Mouse (Mus musculus) stomach, postnatal 0 days (tissue): ENCODE results near the gene Pofut1. TPM values are rescaled to one million over a fixed set of nuclear protein-coding genes. Genes with fewer than 3 reads are reported as not detected.

Experiments used
- ATAC-seq: fragments of 200-750 bp; cut with Nextera tagmentation; 2 replicates; pipeline ENCODE4 v1.8.0; 2017; ENCODE audit not compliant: low FRiP score, low TSS enrichment
- DNase-seq: peaks from one replicate; pipeline ENCODE4 v3.0.0-alpha.2; 2016; ENCODE audit warnings: low spot score
- H3K27ac ChIP-seq: fragments of 300-500 bp; sonication (generic); replicated peaks from 2 replicates; pipeline ENCODE4 v1.5.1; 2014; ENCODE audit warnings: mild to moderate bottlenecking, control low read depth
- H3K27me3 ChIP-seq: fragments of 300-500 bp; sonication (generic); 2 replicates; pipeline ENCODE4 v1.6.1; 2014; ENCODE audit warnings: low read length; ENCODE audit not compliant: control insufficient read depth, insufficient read depth
- H3K36me3 ChIP-seq: fragments of 300-500 bp; sonication (generic); 2 replicates; pipeline ENCODE4 v1.6.1; 2014; ENCODE audit warnings: low read length, mixed read lengths; ENCODE audit not compliant: control insufficient read depth, insufficient read depth
- H3K4me1 ChIP-seq: fragments of 300-500 bp; sonication (generic); replicated peaks from 2 replicates; pipeline ENCODE4 v1.6.1; 2014; ENCODE audit warnings: antibody characterized with exemption; ENCODE audit not compliant: control insufficient read depth, insufficient read depth
- H3K4me2 ChIP-seq: fragments of 300-500 bp; sonication (generic); replicated peaks from 2 replicates; pipeline ENCODE4 v1.6.1; 2014; ENCODE audit warnings: low read depth, mild to moderate bottlenecking, control low read depth, moderate library complexity
- H3K4me3 ChIP-seq: fragments of 300-500 bp; sonication (generic); 2 replicates; pipeline ENCODE4 v1.5.1; 2014; ENCODE audit warnings: low read depth, low read length, control low read depth
- H3K9ac ChIP-seq: fragments of 300-500 bp; sonication (generic); 2 replicates; pipeline ENCODE4 v1.6.1; 2014; ENCODE audit warnings: mild to moderate bottlenecking, low read length, control low read depth, mixed read lengths
- H3K9me3 ChIP-seq: fragments of 300-500 bp; sonication (generic); 2 replicates; pipeline ENCODE4 v1.6.1; 2016; ENCODE audit warnings: low read length; ENCODE audit not compliant: control insufficient read depth
- CTCF ChIP-seq: IDR thresholded peaks from 2 replicates; pipeline ENCODE4 v1.5.1; 2016; ENCODE audit warnings: antibody characterized with exemption, low read depth, mild to moderate bottlenecking, moderate library complexity
- EP300 ChIP-seq: optimal IDR thresholded peaks from 2 replicates; pipeline ENCODE3; 2016; ENCODE audit warnings: antibody characterized with exemption
- WGBS: fragments of 180-500 bp; shearing (Covaris S2); extraction: QIAGEN DNeasy Blood & Tissue Kit; methylation state at CpG from one replicate; pipeline ENCODE4 v1.1.7; 2014; 5-methylcytosine and 5-hydroxymethylcytosine counted together
- polyA plus RNA-seq: library from polyadenylated mRNA; unstranded; fragments of >200 nt; fragmentation: Nextera tagmentation; extraction: Ambion mirVana; gene quantifications from 2 replicates; pipeline ENCODE4 v1.2.1, GENCODE M21; 2015

Gene Pofut1
- polyA plus RNA-seq, 1 experiment from 2014 or later, result 2.6 TPM

DNA sequence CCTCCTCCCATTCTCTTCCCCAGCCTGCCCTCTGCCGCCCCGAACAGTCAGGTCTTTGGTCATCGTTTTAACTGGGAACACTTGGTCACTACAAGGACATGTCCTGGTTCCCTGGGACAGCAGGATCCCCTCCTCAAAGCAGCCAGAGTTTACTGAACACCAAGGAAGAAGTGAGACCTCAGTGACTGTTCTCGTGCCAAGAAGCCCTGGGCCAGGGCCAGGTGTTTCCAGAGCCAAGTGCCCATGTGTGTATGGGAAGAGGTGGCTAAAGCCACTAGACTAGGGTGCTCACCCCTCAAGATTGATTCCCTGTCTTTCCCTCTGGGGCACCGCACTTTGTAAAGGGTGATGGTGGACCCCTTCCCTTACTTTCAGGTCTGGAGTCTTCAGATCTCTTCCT lies 32.0 kb upstream of the Pofut1 start:
- H3K9me3 ChIP-seq, result no peaks in the 10 kb centered on the region
- H3K9ac ChIP-seq, result no peak overlapping the region
- no peaks in the 10 kb centered on the region for H3K27me3 ChIP-seq
- DNase-seq, result no peak
- no peak overlapping the region for H3K4me3 ChIP-seq
- H3K4me2 ChIP-seq, result no peak overlapping the region
- WGBS, result 85% methylated on average over 5 of the region's 5 CpGs
- peaks cover 11% of the 10 kb centered on the region for H3K36me3 ChIP-seq
- no peak for ATAC-seq
- no peaks in the 10 kb centered on the region for H3K4me1 ChIP-seq
- no peak overlapping the region for H3K27ac ChIP-seq
- no peak for TF ChIP-seq CTCF
- TF ChIP-seq EP300, result no peak

DNA sequence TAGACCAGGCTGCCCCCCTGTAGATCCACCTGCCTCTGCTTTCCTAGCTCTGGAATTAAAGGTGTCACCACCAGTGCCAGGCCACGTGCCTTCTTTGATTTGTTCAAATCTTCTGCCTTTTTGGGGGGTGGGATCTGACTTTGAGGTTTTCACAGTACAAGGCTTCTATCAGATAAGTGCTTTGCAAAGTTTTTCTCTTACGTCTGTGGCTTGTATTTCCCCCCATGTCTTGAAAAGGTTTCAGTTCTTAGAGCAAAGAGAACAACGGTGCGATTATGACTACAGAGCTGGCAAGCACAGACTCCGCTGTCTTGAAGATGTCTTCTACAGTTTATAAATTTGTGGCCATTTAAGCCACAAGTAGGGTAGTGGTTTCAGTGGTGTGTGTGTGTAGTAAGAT lies 29.9 kb upstream of the Pofut1 start:
- ATAC-seq, result no peak
- 94% methylated on average over 5 of the region's 5 CpGs for WGBS

DNA sequence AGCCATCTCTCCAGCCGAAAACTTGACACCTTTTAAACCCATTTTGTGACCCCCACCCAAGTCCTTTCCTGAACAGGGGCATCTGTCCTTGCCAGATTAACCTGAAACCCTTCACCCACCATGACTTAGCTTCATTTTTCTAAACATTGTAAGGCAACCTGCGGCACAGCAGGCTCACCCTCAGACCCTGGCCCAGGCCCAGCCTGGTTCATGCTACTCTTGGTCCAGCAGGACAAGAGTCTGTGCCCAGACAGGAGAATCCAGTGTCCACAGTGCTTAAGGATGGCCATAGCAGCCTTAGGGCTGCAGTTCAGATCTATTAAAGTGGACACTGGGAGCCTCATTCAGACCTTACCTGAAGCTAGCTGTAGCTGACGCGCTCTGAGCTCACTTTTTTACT lies 28.0 kb upstream of the Pofut1 start:
- no peaks in the 10 kb centered on the region for H3K4me1 ChIP-seq
- 84% methylated on average over 4 of the region's 4 CpGs for WGBS
- no peak for ATAC-seq
- no peak overlapping the region for H3K4me2 ChIP-seq
- no peak overlapping the region for H3K4me3 ChIP-seq
- no peaks in the 10 kb centered on the region for H3K9me3 ChIP-seq
- TF ChIP-seq CTCF (no peak), EP300 (no peak)
- H3K36me3 ChIP-seq, result peaks cover 4% of the 10 kb centered on the region
- no peaks in the 10 kb centered on the region for H3K27me3 ChIP-seq
- H3K27ac ChIP-seq, result no peak overlapping the region
- H3K9ac ChIP-seq, result no peak overlapping the region
- DNase-seq, result no peak

More for the DNA sequence above, 29.9 kb upstream of the Pofut1 start:
- no peaks in the 10 kb centered on the region for H3K27me3 ChIP-seq
- H3K9me3 ChIP-seq, result no peaks in the 10 kb centered on the region
- no peak overlapping the region for H3K4me3 ChIP-seq
- H3K4me2 ChIP-seq, result no peak overlapping the region
- H3K4me1 ChIP-seq, result no peaks in the 10 kb centered on the region
- TF ChIP-seq CTCF (no peak), EP300 (no peak)
- peaks cover 11% of the 10 kb centered on the region for H3K36me3 ChIP-seq
- H3K27ac ChIP-seq, result no peak overlapping the region
- DNase-seq, result no peak
- H3K9ac ChIP-seq, result no peak overlapping the region

DNA sequence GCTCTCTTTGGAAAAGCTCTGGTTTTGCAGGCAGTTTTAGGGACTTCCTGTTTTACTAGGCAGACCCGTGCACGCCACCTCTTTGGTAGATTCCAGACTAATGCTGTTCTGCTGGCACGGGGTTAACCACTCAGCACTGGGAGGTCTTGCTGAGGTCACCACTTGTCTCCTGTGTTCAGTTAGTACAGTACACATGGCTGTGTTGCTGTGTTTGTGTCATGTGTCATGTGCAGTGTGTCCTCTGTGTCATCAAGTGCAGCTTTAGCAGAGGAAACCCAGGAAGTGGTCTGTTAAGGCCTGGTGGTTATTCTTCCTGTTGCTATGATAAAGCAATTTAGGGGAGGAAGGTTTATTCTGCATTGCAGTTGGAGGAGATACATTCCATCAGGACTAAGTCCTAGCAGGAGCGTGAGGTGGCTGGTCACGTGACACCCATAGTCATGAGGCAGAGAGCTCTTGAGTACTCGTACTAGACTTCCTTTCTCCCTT lies 26.5 kb upstream of the Pofut1 start:
- ATAC-seq, result peak; percentile 64
- no peak for TF ChIP-seq CTCF
- no peak overlapping the region for H3K9ac ChIP-seq
- H3K4me3 ChIP-seq, result no peak overlapping the region
- H3K9me3 ChIP-seq, result no peaks in the 10 kb centered on the region
- 0 out of 2 replicates have a peak, but pooled peaks cover 2% of the 10 kb centered on the region for H3K36me3 ChIP-seq
- no peak for DNase-seq
- H3K27ac ChIP-seq, result no peak overlapping the region
- H3K27me3 ChIP-seq, result no peaks in the 10 kb centered on the region
- WGBS, result 58% methylated on average over 6 of the region's 6 CpGs
- H3K4me1 ChIP-seq, result no peaks in the 10 kb centered on the region
- no peak overlapping the region for H3K4me2 ChIP-seq

DNA sequence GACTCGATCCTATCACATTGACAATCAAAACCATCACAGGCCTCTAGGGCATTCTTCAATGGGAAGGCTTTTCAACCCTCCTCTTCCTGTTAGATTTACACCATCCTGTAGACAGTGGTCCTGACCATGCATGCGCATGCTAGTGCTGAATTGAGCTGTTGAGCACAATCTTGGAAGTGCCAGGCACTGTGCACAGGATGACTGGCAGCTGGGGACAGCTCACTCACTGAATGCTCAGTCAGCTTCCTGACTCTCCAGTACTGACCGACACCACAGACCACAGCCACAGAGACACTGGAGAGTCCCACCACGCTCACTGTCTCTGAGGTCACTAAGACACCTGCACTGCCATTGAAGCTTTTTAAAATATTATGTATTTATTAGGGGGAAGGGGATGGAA lies 25.9 kb upstream of the Pofut1 start:
- Histone ChIP-seq H3K36me3 (no peaks in the 10 kb centered on the region), H3K4me3 (no peak overlapping the region), H3K9me3 (no peaks in the 10 kb centered on the region), H3K4me2 (no peak overlapping the region), H3K27me3 (no peaks in the 10 kb centered on the region), H3K9ac (no peak overlapping the region), H3K27ac (no peak overlapping the region), H3K4me1 (no peaks in the 10 kb centered on the region)
- DNase-seq (no peak), ATAC-seq (no peak)
- 75% methylated on average over 4 of the region's 4 CpGs for WGBS
- no peak for TF ChIP-seq CTCF
- TF ChIP-seq EP300, result no peak

DNA sequence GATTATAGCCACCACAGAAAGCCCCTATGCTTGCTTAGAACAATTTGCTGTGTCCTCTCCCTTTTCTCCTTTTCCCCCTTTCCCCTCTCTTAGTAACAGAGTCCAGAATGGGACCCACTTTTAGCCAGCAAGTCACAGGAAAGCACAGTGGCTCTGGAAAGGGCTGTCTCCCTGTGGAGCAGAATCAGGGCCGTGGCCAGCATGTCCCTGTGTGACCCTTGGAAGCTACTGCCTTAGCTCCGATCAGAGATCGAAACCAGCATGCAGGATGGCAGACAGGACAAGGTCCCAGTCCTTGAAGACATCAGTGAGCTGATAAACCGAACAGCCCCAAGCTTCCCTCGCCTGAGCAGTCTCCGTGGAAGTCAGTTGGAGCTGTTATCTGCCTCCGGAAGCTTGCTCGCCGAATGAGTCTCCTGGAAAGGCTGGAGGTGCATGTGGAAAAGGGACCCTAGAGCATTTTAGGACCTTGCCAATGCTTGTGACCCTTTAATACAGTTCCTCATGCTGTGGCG lies 23.4 kb upstream of the Pofut1 start:
- Histone ChIP-seq H3K4me2 (no peak overlapping the region), H3K4me1 (no peaks in the 10 kb centered on the region), H3K27me3 (no peaks in the 10 kb centered on the region), H3K27ac (no peak overlapping the region), H3K9me3 (no peaks in the 10 kb centered on the region), H3K4me3 (no peak overlapping the region), H3K9ac (no peak overlapping the region), H3K36me3 (0 out of 2 replicates have a peak, but pooled peaks cover 2% of the 10 kb centered on the region)
- no peak for ATAC-seq
- no peak for DNase-seq
- WGBS, result 88% methylated on average over 10 of the region's 10 CpGs
- TF ChIP-seq EP300 (no peak), CTCF (no peak)
